Mouse (Mus musculus): Measurements from ENCODE around the gene Cox19. TPM values are rescaled to one million over a fixed set of nuclear protein-coding genes. Genes with fewer than 3 reads are reported as not detected.
"Not testable (repeated sequence)": the region's sequence is repeated elsewhere in the genome, so short reads cannot be mapped to it uniquely, and the experiment has no call there.

The Cox19 gene
- polyA plus RNA-seq, 1 experiment from 2014 or later: 106 TPM

GRCm38 (mm10) chr5:139338891-139339290, 12.3 kb downstream of the Cox19 start:
- H3K4me3 ChIP-seq (ENCODE audit: low read depth, low read length): no peak overlapping the region
- H3K36me3 ChIP-seq (ENCODE audit: insufficient read depth): peaks cover 62% of the 10 kb centered on the region
- H3K9ac ChIP-seq: no peak overlapping the region
- H3K27me3 ChIP-seq (ENCODE audit: insufficient read depth, low read length): no peaks in the 10 kb centered on the region
- TF ChIP-seq CTCF (IDR thresholded peaks at IDR 0.05; ENCODE audit: low read depth): no peak
- 68% methylated on average over 11 of the region's 11 CpGs for WGBS
- no peak for DNase-seq
- ATAC-seq (ENCODE audit: insufficient read depth): no peak
- no peaks in the 10 kb centered on the region; the same call in 1 of the 2 replicates for H3K4me1 ChIP-seq (ENCODE audit: insufficient read depth)
- no peak overlapping the region for H3K4me2 ChIP-seq
- H3K9me3 ChIP-seq (ENCODE audit: low read depth, low read length): no peaks in the 10 kb centered on the region
- no peak overlapping the region for H3K27ac ChIP-seq (ENCODE audit: low read depth)

GRCm38 (mm10) chr5:139338403-139338802, 12.8 kb downstream of the Cox19 start:
- Histone ChIP-seq H3K9ac (no peak overlapping the region), H3K27me3 (ENCODE audit: insufficient read depth, low read length) (no peaks in the 10 kb centered on the region), H3K4me3 (ENCODE audit: low read depth, low read length) (no peak overlapping the region), H3K4me1 (ENCODE audit: insufficient read depth) (no peaks in the 10 kb centered on the region), H3K9me3 (ENCODE audit: low read depth, low read length) (no peaks in the 10 kb centered on the region), H3K36me3 (ENCODE audit: insufficient read depth) (peaks cover 62% of the 10 kb centered on the region), H3K4me2 (no peak overlapping the region), H3K27ac (ENCODE audit: low read depth) (no peak overlapping the region)
- DNase-seq (no peak), ATAC-seq (ENCODE audit: insufficient read depth) (no peak)
- TF ChIP-seq CTCF (IDR thresholded peaks at IDR 0.05; ENCODE audit: low read depth): no peak
- 68% methylated on average over 3 of the region's 3 CpGs for WGBS

- Histone ChIP-seq H3K4me1 (ENCODE audit: insufficient read depth) (no peaks in the 10 kb centered on the region), H3K27ac (ENCODE audit: low read depth) (no peak overlapping the region), H3K4me2 (no peak overlapping the region), H3K4me3 (ENCODE audit: low read depth, low read length) (no peak overlapping the region), H3K9ac (no peak overlapping the region), H3K36me3 (ENCODE audit: insufficient read depth) (peaks cover 60% of the 10 kb centered on the region), H3K27me3 (ENCODE audit: insufficient read depth, low read length) (no peaks in the 10 kb centered on the region), H3K9me3 (ENCODE audit: low read depth, low read length) (no peaks in the 10 kb centered on the region)
- DNase-seq: no peak
- TF ChIP-seq CTCF (IDR thresholded peaks at IDR 0.05; ENCODE audit: low read depth): no peak
- WGBS: 61% methylated on average over 13 of the region's 13 CpGs
- ATAC-seq (ENCODE audit: insufficient read depth): no peak
Observed at GRCm38 (mm10) chr5:139337826-139338370, 13.3 kb downstream of the Cox19 start.

GRCm38 (mm10) chr5:139335634-139336033, 15.6 kb downstream of the Cox19 start:
- Histone ChIP-seq H3K27me3 (ENCODE audit: insufficient read depth, low read length) (no peaks in the 10 kb centered on the region), H3K36me3 (ENCODE audit: insufficient read depth) (peaks cover 41% of the 10 kb centered on the region), H3K9me3 (ENCODE audit: low read depth, low read length) (no peaks in the 10 kb centered on the region), H3K4me3 (ENCODE audit: low read depth, low read length) (no peak overlapping the region), H3K4me2 (no peak overlapping the region), H3K9ac (no peak overlapping the region), H3K27ac (ENCODE audit: low read depth) (no peak overlapping the region), H3K4me1 (ENCODE audit: insufficient read depth) (no peaks in the 10 kb centered on the region)
- ATAC-seq (ENCODE audit: insufficient read depth) (no peak), DNase-seq (no peak)
- no peak for TF ChIP-seq CTCF (IDR thresholded peaks at IDR 0.05; ENCODE audit: low read depth)
- WGBS: 86% methylated on average over 4 of the region's 4 CpGs

GRCm38 (mm10) chr5:139334394-139334793, 16.8 kb downstream of the Cox19 start:
- H3K27me3 ChIP-seq (ENCODE audit: insufficient read depth, low read length); H3K27ac ChIP-seq (ENCODE audit: low read depth); H3K4me2 ChIP-seq; DNase-seq; ATAC-seq (ENCODE audit: insufficient read depth); H3K4me1 ChIP-seq (ENCODE audit: insufficient read depth); H3K9ac ChIP-seq; H3K4me3 ChIP-seq (ENCODE audit: low read depth, low read length); H3K9me3 ChIP-seq (ENCODE audit: low read depth, low read length): not testable (repeated sequence)
- 83% methylated on average over 10 of the region's 10 CpGs for WGBS
- H3K36me3 ChIP-seq (ENCODE audit: insufficient read depth): peaks cover 28% of the 10 kb centered on the region
- TF ChIP-seq CTCF (IDR thresholded peaks at IDR 0.05; ENCODE audit: low read depth): 0 out of 2 replicates have a peak, but pooled peaks have one; percentile 24

- Histone ChIP-seq H3K4me1 (ENCODE audit: insufficient read depth) (no peaks in the 10 kb centered on the region), H3K36me3 (ENCODE audit: insufficient read depth) (peaks cover 19% of the 10 kb centered on the region), H3K9ac (no peak overlapping the region), H3K27me3 (ENCODE audit: insufficient read depth, low read length) (no peaks in the 10 kb centered on the region), H3K4me2 (no peak overlapping the region), H3K9me3 (ENCODE audit: low read depth, low read length) (no peaks in the 10 kb centered on the region), H3K4me3 (ENCODE audit: low read depth, low read length) (no peak overlapping the region), H3K27ac (ENCODE audit: low read depth) (no peak overlapping the region)
- DNase-seq (no peak), ATAC-seq (ENCODE audit: insufficient read depth) (no peak)
- TF ChIP-seq CTCF (IDR thresholded peaks at IDR 0.05; ENCODE audit: low read depth): 0 out of 2 replicates have a peak, but pooled peaks have one; percentile 14
- 75% methylated on average over 16 of the region's 16 CpGs for WGBS
Observed at GRCm38 (mm10) chr5:139333301-139334013, 17.8 kb downstream of the Cox19 start.

GRCm38 (mm10) chr5:139332590-139333272, 18.5 kb downstream of the Cox19 start:
- no peak overlapping the region for H3K9ac ChIP-seq

More at GRCm38 (mm10) chr5:139332590-139333272, 18.5 kb downstream of the Cox19 start:
- no peak overlapping the region for H3K27ac ChIP-seq (ENCODE audit: low read depth)
- H3K27me3 ChIP-seq (ENCODE audit: insufficient read depth, low read length): no peaks in the 10 kb centered on the region
- H3K36me3 ChIP-seq (ENCODE audit: insufficient read depth): peaks cover 12% of the 10 kb centered on the region
- WGBS: 84% methylated on average over 8 of the region's 8 CpGs
- no peak for TF ChIP-seq CTCF (IDR thresholded peaks at IDR 0.05; ENCODE audit: low read depth)
- no peak overlapping the region for H3K4me2 ChIP-seq
- no peak overlapping the region for H3K4me3 ChIP-seq (ENCODE audit: low read depth, low read length)
- H3K9me3 ChIP-seq (ENCODE audit: low read depth, low read length): no peaks in the 10 kb centered on the region
- DNase-seq: no peak
- ATAC-seq (ENCODE audit: insufficient read depth): no peak
- no peaks in the 10 kb centered on the region for H3K4me1 ChIP-seq (ENCODE audit: insufficient read depth)

Data from lung, embryonic 14.5 days (tissue).